Mouse (Mus musculus) lung, postnatal 36 days (tissue): ENCODE measurements at regions not wholly inside any gene's neighbourhood (a gene's known extent, or its start where the extent isn't known, plus 50 kb on each side); places are given as distances from the start of the nearest gene placed in this dataset.

ENCODE experiments used
- DNase-seq: peaks from one replicate; pipeline ENCODE4 v3.0.0; 2022; ENCODE audit warnings: mixed read lengths

DNA sequence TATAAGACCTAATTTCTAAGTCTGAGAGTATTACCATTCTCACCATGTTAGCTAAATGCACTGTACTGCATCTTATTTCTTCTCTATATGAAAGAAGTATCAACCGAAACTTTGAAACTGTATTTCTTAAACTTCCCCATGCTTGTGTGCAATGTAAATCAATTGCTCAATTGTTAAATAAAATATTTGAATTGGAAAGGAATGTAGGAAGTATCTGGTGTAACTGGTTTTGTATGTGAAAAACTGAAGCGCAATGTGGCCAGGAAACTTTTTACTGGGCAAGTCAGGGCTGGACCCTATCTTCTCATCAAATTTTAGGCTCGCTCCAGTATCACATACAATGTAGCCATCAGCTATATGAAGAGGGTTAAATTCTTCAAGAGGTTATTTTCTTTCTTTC lies 123.8 kb upstream of the Atp2b1 start:
- peak; percentile 18 for DNase-seq

DNA sequence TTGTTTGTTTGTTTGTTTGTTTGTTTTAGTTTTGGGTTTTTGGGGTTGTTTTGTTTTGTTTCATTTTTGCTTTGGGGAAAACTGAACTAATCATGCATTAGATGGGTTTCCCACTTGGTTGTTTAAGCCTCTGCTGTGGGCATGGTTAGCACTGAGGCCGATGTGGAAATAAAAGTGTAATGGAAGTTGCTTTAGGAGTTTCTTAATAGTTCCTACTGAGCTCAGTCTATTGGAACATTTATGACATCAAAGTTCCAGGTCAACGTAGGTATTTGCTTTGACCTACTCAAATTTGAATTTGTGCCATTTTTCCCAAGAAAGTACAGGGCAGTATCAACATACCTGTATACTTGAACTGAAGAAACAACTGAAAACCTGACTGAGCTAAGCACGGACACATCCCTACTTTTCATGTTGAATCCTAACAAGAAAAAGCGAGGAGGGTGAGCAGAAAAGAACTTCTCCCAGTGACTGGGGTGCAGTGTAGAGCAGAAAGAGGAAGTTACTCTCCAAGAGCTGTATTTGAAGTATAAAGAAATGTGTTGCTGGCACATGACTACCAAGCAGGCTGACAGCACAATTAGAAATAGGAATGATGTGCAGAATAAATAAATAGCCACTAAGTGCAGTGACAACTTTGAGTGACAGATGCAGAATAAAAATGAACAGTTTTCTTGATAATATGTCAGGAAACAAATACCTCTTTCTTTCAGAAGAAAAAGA lies 122.0 kb upstream of the Atp2b1 start:
- peak; percentile 17 for DNase-seq

DNA sequence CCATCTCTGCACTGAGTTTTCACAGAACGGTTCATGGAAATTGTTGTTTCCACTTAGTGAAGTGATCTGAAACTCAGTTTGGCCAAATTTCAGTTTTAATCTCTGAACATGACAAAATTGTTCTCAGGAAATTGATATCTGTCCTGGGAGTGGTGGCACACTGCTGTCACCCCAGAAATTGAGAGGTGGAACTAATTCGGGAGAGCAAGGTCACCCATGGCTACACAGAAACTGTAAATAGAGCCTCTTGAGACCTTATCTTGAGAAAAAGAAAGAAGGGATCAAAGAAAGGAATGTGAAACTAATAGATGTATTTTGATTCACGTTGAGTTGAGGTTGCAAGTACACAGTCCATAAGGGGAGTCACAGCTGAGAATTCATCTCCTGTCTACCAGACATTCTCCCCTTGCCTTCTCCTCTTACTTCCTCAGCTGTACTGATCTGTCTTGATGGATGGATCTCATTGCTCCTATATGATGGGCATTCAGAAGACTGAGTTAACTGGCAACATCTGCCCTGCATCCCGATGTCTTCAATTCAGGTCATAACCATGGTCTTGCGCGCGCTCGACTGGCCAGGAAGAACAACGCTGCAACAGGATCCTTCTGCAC lies 120.2 kb upstream of the Atp2b1 start:
- DNase-seq: no peak

DNA sequence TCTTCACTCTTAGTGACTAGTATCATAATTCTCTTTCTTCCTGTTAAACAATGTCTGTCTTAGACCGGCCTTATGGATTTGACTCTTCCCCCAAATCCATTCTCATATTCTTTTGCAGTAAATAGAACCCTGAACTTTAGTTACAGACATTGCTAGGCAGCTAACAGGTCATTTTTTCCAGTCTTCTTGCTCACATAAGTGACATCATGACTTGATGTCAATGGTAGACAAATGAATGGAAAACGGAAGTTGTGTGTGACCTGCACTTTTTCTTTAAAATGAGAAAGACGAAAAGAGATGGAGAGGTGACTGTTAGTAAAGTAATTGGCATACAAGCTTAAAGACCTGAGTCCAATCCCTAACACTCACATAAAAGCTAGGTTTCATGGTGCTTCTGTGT lies 118.2 kb upstream of the Atp2b1 start:
- DNase-seq: no peak

DNA sequence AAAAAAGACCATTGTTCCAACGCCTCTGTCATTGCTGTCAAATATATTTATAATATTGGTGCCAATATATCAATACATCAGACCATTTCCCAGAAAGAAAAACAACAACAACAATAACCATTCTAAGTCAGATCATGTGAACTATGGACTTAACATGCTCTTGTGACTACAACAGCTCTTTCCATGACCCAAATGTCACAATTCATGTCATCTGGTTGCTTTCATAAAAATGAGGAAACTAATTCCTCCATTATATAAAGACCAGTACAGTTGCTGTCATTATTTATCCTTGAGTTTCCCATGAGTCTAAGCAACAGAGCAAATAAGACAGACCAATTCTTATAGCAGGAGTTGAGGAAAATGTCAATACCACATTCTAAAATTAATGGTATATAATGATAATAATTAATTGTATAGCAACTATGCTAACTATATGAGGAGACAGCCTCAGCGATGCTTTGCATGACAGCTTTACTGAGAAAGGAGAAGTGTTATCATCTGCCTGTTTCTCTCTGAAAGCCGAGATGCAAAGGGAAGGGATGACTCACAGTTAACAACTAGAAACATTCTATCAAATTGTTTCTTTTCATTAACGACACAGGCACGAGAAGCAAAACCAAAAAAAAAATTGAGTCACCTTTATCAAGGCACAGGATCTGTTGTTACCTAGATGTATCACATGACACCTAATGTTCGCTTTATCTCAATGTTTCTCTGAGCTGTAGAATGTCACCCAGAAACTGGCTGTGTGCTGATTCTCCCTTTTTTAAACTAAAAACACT lies 115.4 kb upstream of the Atp2b1 start:
- DNase-seq: no peak

DNA sequence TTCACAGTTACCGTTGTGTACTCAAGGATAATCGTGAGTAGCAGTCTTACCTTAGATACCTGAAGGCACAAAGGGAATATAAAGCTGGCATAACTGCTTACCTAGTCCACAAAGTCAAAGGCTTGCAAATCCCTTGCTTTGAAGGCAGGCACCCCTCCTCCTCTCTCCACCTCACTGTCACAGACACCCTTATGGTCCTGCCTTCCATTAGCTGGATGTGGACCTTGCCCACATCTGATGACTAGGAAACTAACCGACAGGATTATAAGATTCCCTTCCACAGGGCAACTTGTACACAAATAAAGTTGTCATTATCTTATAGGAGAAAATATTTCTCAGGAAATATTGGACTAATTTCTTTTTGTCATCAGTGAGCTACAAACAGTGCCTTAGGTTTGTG lies 114.4 kb upstream of the Atp2b1 start:
- DNase-seq: no peak

DNA sequence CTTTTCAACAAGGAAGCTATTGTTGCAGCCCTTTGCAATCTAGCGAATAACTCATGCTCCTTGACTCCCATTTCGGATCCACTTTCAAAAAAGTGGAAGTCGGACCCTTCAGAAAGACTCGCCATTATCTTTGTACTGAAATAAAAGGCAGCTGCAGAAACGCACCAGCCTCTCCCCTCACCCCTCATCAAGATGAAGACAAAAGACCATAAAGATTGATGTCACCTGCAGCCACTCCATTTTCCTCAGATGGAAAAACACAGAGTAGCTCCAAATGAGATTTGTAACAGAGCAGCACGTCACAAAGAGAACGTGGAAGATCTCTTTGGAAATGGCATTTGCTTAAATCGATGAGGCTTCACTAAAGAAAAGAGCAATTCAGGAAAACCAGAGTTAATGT lies 113.3 kb upstream of the Atp2b1 start:
- no peak for DNase-seq

DNA sequence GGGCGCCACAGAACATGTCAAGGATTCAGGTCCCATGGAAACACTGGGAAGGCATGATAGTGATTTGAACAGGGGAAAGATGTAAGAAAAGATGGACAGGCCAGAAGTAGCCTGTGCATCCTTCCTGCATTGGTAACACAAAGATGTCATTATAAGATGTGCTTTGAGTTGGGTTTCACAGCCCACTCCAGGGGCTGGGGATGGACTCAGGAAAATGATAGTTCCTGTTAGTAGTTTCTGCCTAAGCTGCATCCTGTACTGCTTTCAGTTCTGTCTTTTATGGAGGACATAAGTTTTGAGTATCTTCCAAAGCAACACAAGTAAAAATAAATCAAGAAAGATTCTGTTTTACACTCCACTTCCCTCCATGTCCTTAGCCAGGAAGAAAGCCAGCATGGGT lies 109.2 kb upstream of the Atp2b1 start:
- no peak for DNase-seq

DNA sequence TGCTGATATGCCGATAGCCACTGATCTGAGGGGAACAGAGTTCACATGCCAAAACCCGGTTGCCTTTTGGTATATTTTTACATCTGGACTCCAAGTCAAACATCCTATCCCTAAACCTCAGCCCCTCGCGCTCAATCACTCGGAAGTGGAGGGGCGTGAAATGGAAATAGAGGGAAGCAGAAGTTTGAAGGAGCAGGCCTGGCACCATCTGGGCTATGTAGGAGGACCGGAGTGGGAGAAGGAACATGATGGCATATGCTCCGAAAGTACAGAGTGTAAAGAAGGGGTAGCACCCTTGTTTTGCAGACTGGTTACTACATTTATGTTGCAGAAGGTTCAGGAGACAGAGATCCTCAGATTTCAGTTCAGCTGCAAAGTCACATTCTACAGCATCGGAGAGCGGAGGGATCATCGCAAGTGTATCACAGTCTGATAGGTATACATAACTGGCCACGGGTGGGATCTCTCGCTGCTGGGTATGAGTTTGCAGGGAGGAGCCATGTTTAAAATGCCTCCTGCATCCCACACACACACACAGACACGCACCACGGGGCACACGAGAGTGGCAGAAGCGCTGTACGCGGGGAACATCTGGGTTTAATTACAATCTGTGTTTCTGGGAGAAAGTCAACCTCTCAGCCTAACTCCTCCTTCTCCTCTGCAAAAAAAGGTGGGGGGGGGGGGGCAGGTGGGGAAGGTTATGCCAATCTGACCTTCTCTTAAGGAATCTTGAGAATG lies 107.2 kb upstream of the Atp2b1 start:
- DNase-seq: no peak

DNA sequence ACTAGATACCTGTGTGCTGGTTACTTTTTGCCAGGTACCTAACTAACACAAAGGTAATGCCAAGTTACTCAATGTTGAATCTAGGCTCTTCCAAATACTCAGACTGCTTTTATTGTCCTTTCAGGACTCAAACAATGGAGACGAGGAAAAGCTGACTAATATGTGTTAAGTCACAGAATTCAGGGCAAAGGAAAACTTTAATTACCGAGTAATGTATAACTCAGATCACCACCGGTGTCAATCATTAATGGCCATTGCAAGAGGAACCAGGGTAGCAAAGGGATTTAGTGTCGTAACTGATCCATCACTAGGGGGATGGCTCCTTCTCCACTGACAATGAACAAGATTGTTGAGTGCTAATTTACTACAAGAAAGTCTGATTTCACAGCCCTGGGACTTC lies 105.6 kb upstream of the Atp2b1 start:
- no peak for DNase-seq

DNA sequence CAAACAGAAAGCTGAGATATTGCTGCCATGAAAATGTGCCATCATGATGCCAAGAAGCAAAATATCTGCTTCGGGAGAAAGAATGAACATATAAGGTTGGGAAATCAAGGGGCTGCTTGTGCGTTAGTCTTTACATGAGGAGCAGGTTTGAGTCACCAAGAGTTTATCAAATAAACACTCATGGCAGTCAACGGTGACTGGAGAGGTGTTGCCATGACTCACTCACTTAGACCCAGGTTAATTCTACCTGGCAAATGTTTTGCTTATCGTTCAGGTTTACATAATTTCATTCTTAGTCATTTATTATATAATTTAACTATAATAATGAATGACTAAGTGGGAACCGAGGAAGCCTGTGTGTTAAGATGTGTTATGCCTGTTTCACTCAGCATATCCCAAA lies 85.2 kb upstream of the Atp2b1 start:
- DNase-seq: no peak

DNA sequence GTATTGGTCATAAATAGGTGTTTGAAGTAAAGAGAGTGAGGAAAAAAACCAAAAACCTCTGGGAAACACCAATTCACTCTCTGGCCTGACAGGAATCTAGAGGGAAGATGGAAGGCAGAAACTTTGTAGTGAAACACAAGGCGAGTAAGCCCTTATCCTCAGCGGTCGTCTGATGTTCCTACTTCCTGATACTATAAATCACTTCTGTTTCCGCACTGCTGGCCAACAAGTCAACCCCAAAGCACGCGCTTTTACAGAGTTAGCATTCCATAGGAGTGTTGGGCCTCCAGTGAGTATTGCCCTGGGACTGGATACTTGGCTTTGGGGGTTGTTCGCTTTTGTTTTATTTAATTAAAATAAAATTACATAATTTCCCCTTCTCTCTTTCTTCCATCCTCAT lies 82.7 kb upstream of the Atp2b1 start:
- no peak for DNase-seq

DNA sequence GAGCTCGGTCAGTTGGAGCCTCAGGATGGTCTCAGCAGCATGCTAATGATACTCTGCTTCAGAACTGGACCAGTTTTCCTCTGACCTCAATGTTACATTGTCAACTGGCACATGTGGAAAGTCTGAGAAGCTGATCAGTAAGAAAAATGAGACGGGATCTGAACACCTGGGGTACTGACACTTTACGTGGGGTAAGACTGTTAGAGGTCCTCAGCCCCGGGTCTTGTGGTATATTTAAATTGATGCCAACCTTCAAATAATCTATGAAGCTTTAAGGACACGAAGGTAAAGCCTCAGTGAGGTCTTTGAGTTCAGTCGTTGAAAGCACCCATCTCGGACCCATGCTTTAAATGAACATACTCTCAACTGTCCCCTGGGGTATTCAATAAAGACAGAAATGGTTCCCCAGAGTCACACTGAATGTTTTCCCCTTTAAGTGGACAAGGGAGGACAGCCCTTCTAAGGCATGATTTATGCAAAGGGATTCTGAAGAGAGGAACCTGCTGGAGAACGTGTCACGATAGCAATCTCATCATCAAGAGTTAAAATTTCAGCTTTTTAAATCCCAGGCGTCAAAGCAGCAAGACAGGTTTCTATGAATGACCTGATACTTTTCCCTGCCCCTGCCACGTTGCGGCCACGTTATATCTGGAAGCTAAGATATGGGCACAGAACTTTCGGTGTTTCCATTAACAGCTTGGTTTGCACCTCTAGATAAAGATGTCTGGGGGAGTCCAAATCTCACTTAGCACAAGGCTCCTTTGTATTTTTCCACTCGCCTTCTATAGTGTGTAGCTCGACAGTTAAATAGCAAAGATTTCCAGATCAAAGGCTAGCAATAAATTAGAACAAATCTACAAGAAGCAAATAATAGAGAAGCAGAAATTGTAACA lies 76.7 kb upstream of the Atp2b1 start:
- DNase-seq: no peak

DNA sequence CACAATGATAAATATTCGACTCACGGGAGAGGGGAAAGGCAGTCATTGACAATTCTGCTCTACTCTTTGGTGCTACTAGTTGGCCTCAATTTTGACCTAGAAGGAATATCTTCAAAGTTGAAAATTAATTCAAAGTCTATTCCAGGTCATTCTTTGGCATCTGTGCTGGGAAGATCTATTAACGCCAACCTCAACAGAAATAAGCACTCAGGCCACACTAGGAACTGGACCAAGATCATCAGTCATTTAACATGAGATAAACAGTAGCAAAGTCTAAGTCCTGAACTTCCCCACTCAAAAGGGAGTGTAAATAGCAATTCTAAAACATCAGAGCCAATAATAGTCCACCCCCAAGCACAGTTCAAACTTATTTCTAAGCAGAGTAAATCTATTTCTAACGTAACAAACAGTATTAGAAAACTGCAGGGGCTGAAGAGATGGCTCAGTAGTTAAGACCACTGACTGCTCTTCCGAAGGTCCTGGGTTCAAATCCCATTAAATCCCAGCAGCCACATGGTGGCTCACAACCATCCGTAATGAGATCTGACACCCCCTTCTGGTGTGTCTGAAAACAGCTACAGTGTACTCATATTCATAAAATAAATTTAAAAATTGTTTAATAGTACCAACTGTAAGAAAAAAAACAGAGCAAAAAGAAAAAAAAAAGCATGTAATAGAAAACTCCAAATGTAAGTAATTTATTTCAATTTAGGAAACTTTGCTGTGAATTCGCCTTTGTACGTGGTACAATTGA lies 75.1 kb upstream of the Atp2b1 start:
- DNase-seq: no peak

DNA sequence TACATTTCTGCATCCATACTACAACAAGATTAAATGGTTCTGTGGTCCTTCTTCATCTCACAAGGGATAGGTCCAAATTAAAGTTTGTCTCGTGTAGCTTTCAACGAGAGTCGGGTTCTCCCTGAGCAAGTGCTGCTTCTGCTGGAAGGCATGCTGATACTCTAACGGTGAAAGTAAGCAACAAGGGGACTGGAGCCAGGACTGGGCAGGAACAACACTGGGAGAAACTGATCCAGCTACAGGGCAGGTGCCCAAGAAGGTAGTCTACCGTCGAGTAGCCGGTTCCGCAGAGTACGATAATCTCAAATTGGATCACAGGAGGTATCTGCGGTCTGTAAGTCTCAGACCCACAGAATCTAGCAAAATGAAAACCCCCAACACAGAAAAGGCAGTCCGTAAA lies 74.2 kb upstream of the Atp2b1 start:
- no peak for DNase-seq

DNA sequence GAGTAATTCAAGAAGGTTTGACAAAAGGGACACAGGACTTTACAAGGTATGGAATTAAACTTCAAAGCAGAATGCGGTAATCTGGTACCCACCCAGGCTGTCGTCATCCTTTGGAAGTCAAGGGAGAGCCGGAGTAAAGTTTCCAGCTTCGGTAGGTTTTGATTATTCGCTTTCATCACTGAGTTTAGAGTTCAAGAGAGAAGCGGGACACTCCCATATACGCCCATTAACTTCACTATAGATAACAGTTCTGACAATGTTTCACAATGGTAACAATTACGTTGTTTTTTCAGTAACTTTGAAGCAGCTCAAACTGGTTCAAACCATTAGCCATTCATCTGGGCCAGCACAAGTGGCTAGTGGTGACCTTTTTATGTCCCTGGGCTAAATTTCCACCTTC lies 73.8 kb upstream of the Atp2b1 start:
- no peak for DNase-seq

DNA sequence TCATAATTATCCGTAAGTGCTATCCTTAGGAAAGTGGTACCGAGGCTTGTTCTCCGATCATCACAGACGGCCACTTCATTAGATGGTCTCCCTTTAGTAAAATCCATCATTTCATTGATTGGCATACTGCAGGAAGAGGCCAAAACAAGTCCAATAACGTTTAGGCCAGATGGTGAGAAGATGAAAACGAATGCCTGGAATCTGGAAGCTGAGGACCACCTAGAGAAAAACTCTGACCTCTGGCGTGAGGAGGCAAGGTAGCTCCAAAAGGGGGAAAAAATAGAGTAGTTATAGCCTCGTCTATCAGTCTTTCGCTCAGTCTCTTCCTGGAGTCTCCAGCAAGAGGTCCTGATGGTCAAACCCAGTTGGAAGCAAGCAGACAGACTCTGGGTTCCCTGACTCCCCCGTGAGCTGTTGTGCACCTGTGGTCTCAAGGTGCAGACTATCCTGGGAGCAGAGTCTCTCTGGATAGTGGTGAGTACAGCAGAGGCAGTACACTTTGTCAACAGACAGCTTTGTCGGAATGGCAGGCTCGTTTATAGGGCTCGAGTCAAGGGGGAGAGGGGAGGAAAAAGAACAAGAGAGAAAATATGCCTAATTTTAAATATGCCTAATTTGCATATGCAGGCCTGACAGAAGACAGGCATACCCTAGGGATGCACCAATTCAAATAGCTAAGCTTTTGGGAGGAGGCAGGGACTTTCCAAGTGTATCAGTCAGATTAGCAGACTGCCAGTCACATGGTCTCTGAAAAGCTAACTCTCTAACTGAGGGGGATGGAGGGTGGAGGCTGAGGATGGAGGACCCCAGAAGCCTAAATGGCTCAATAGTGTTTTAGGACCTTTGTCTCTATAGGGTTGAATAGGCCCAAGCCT lies 73.0 kb upstream of the Atp2b1 start:
- DNase-seq: no peak

DNA sequence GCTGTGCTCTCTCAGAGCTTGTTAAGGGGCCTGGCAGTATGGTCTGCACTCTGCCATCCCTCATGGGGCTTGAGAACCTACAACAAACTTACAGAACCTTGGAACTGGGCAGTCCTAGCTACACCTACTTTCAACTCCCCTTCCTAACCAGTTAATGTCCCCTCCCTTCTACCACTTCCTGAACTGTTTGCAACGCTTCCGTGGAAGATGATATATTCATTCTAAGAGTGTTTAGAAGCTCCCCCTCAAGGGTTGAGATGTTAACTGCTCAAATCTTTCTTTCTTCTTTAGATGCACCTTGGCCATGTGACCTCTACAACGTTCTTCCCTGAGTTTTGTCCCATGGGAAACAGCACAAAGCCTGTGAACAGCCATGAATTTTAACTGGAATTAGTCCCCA lies 72.3 kb upstream of the Atp2b1 start:
- no peak for DNase-seq

DNA sequence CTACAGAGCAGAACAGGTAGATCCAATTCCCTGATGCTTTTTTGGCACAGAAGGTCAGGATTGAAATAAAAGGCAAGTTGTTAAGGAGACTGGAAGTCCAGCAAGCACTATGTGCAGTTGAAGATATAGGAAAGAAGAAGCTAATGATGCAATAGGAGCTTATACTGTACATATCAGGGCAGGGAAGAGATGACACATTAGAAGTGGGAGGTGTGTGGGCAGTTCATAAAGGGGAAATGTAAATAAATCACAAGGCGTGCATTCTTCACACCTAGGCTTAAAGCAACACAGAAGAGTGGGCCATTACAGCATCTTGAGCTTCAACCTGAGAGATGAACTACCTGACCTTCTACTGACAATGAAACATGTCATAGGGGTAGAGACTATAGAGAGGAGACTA lies 71.5 kb upstream of the Atp2b1 start:
- no peak for DNase-seq

DNA sequence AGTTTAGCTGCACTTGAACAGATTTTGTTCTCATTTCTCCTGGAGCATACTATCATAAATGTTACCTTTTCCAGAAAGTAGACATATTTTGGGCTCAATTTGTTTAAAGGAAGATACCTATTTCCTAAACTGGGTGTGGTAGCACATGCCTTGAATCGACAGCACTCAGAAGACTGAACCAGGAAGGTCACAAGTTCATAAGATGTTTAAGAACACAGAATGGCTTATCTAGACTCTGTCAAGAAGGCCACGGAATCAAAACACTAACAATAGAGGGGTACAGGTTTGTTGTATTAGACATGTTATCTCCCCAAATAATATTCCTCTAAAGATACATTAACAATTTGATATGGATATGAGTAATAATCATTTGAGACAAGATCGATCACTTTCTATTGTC lies 64.4 kb upstream of the Atp2b1 start:
- peak; percentile 13 for DNase-seq

DNA sequence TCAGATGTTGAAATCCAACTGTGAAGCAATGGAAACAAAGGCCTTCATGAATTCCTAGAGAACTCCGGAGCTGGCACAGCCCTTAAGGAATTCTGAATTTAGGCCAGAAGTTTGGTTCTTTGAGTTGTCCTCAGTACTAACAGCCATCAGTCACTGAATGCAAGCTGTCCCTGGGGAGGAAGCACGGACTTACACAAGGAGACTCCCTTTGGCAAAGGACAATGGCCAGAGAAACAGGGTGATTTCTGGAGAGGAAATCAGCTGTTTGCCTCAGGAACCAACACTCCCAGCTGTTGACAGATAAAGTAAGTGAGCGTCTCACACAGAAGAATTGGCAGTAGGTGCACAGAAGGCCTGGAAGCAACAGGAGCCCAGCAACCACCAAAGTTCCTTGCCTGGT lies 56.8 kb upstream of the Atp2b1 start:
- peak; percentile 90 for DNase-seq
